Mouse (Mus musculus) heart, postnatal 4 days (tissue): ENCODE measurements around the gene Dlst. TPM values are rescaled to one million over a fixed set of nuclear protein-coding genes. Genes with fewer than 3 reads are reported as not detected.
"Not testable (repeated sequence)": the region's sequence is repeated elsewhere in the genome, so short reads cannot be mapped to it uniquely, and the experiment has no call there.

Source experiments
- DNase-seq: peaks from one replicate; pipeline ENCODE4 v3.0.0; 2021
- total RNA-seq, 2 experiments: library from RNA; stranded (reverse); gene quantifications; 2 replicates each; pipeline ENCODE4 v1.2.3; 2021

Gene Dlst
- total RNA-seq, 2 experiments from 2014 or later: 538 to 559 TPM

DNA sequence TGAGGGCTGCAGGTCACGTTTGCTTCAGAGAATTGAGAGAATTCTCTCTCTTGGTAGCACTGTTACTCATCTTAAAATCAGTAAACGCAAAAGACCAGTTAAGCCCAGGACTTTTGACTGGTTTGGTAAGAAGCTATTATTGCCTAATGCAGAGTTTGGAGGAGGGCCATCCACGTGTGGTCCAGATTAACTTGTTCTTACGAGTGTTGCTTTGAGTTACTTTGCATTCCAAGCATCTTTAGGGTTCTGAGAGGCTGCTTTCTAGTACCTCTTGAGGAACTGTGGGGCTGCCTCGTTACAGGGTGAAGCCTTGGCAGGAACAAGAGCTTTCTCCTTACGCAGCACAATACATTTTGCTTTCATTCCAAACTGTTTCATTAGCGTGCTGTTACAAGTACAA is 5.0 kb downstream of the Dlst start:
- no peak for DNase-seq

- no peak for DNase-seq
These were observed 11.3 kb downstream of the Dlst start for GRCm38 (mm10) chr12:85121806-85122459.

DNA sequence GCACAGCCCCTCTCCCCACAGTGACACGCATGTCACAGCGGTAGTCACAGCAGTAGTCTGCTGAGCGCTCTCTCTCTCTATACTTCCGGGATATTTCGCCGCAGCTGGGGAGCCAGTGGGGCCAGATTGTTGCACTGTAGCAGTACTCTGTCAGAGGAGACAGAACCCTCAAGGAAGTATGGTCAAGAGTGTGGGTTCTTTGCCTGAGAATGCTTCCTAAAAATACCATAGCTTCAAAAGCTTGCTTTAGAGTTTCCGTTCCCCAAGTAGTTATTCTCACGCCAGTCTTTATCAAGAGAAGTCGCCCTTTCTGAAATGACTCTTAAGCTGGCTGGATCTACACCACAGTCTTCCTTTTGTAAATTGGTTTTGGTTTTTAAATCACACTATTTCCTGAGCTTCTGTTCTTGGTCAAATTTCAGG is 12.5 kb downstream of the Dlst start:
- DNase-seq: no peak

- no peak for DNase-seq
These were observed 13.0 kb downstream of the Dlst start for GRCm38 (mm10) chr12:85123645-85124044.

- no peak for DNase-seq
These were observed 14.1 kb downstream of the Dlst start for GRCm38 (mm10) chr12:85124751-85125150.

- no peak for DNase-seq
These were observed 16.5 kb downstream of the Dlst start for GRCm38 (mm10) chr12:85126986-85127603.

- no peak for DNase-seq
These were observed 18.9 kb downstream of the Dlst start for GRCm38 (mm10) chr12:85129426-85129978.

GRCm38 (mm10) chr12:85131361-85131760 is 20.7 kb downstream of the Dlst start:
- no peak for DNase-seq

- no peak for DNase-seq
These were observed 23.6 kb downstream of the Dlst start for GRCm38 (mm10) chr12:85134043-85134794.

- peak; percentile 40 for DNase-seq
These were observed 25.2 kb downstream of the Dlst start for GRCm38 (mm10) chr12:85135513-85136470.

- no peak for DNase-seq
These were observed 26.0 kb downstream of the Dlst start for GRCm38 (mm10) chr12:85136627-85137026.

- DNase-seq: no peak
These were observed 29.5 kb downstream of the Dlst start for GRCm38 (mm10) chr12:85140036-85140701.

DNA sequence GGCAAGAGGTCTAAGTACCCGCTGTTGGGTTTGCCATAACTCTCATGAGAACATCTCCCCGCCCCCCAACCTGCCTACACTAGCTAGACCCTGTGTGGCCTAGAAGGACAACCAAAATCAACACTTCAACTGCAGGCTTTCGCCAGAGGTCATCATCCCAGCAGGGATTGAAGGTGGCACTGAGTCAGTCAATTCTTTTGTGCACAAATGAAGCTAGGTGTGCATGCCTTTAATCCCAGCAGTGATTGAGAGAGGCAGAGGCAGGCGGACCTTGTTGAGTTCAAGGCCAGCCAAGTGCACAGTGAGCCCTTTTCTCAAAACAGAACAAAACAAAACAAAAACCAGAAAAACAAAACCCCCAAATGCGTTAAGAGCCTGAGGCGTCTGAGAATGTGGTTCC is 30.5 kb downstream of the Dlst start:
- no peak for DNase-seq

- DNase-seq: peak; percentile 93
These were observed 32.2 kb downstream of the Dlst start for GRCm38 (mm10) chr12:85142803-85143202.

DNA sequence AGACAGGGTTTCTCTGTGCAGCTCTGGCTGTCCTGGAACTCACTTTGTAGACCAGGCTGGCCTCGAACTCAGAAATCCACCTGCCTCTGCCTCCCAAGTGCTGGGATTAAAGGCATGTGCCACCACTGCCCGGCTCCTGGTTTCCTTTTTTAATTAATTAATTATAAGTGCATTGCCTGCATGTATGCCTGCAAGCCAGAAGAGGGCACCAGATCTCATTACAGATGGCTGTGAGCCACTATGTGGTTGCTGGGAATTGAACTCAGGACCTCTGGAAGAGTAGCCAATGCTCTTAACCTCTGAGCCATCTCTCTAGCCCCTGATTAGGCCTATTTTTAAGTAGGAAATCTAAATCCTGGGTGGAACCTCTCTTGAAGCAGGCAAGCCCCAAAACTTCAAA is 33.6 kb downstream of the Dlst start:
- DNase-seq: not testable (repeated sequence)

- no peak for DNase-seq
These were observed 34.2 kb downstream of the Dlst start for GRCm38 (mm10) chr12:85144821-85145220.

DNA sequence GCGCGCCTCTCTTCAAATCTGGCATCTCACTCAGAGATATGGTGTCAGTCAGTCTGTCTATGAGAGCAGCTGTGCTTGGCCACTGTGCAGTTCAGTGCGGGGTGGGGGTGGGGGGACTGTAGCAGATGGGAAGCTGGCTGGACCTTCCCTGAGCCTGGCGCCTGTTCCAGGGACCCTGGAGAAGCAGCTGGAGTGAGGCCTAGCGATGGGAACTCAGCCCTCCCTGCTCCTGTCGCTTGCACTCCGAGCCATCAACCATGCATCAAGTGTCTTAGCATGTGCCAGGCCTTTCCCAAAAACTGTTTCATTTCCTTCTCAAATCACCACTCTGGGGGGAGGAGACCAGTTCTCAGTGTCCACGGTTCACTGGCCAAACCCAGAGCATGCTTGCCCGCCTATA is 35.0 kb downstream of the Dlst start:
- DNase-seq: peak; percentile 72

DNA sequence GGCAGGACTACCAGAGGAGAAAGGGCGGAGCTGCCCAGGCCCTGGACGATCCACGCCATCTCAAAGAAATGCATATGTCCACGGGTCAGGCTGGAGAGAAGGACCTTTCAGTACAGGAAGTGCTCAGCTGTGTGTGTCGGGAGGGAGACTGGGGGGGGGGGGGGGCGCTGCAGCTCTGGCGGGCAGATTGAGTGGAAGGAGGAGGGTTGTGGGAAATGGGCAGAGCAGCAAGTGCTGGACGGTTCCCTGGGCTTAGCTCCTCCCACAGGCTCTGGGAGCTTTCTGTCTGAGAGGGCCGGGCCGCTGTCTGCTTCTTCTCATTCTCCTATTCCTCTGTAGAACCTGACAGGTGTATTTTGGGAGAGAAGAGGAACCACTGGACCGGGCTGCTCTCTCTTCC is 35.7 kb downstream of the Dlst start:
- DNase-seq: no peak

DNA sequence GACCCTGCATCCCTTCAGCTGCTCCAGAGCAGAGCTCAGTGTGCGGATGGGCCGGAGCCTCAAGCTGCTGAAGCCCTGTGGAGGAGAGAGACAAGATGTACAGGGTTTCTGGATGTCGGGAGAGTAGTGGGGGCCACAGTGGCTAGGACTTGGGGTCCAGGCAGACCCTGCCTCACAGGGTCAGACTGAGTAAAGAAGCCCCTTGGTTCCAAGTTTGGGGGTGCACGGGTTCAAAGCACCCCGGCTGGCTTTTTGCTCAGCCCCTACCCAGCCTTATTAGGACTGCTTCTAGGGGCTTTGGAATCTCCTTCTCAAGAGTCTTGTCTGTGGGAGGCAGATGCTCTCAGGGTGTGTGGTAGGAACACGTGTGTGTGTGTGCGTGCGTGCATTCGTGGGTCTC is 36.2 kb downstream of the Dlst start:
- DNase-seq: no peak

GRCm38 (mm10) chr12:85150321-85151001 is 39.8 kb downstream of the Dlst start:
- no peak for DNase-seq
